Mouse (Mus musculus) ES-E14 (cell line): ENCODE measurements around the gene Ppox. TPM values are rescaled to one million over a fixed set of nuclear protein-coding genes. Genes with fewer than 3 reads are reported as not detected.

Source experiments
- DNase-seq: peaks from one replicate; pipeline ENCODE4 v3.0.0-alpha.2; 2013; ENCODE audit warnings: low read depth, low spot score
- H3K27ac ChIP-seq: 2 replicates; pipeline ENCODE4 v1.5.1; 2012; ENCODE audit warnings: low read depth, mild to moderate bottlenecking, low read length, moderate library complexity, mixed read lengths; ENCODE audit not compliant: poor library complexity, insufficient read depth, severe bottlenecking
- H3K36me3 ChIP-seq: 2 replicates; pipeline ENCODE4 v1.6.1; 2012; ENCODE audit warnings: mild to moderate bottlenecking, low read length, moderate library complexity, mixed read lengths; ENCODE audit not compliant: control insufficient read depth, poor library complexity, insufficient read depth, severe bottlenecking
- H3K4me1 ChIP-seq, 2 experiments: fragments of 150-350 bp in 1 of 2; sonication (generic) in 1 of 2; 2 replicates each; pipeline ENCODE4 v1.6.1; 2012; ENCODE audit warnings: low read length in 2 of 2, mild to moderate bottlenecking in 1 of 2, mixed read lengths in 1 of 2; ENCODE audit not compliant: control insufficient read depth in 2 of 2, insufficient read depth in 2 of 2, poor library complexity in 1 of 2
- H3K4me3 ChIP-seq, 2 experiments: fragments of 150-350 bp in 1 of 2; sonication (generic) in 1 of 2; 2 replicates each; pipeline ENCODE4 v1.5.1; 2012; ENCODE audit warnings: low read length in 2 of 2, low read depth in 1 of 2, mild to moderate bottlenecking in 1 of 2, mixed read lengths in 1 of 2; ENCODE audit not compliant: insufficient read depth in 1 of 2, poor library complexity in 1 of 2, severe bottlenecking in 1 of 2
- H3K9ac ChIP-seq: 2 replicates; pipeline ENCODE4 v1.6.1; 2012; ENCODE audit warnings: low read depth, mild to moderate bottlenecking, low read length, mixed read lengths; ENCODE audit not compliant: poor library complexity, insufficient read depth, severe bottlenecking
- H3K9me3 ChIP-seq: fragments of 150-350 bp; sonication (generic); 2 replicates; pipeline ENCODE4 v1.6.1; 2012; ENCODE audit warnings: low read depth, mild to moderate bottlenecking, low read length; ENCODE audit not compliant: control insufficient read depth, insufficient read depth
- CHD2 ChIP-seq: IDR thresholded peaks from 2 replicates; pipeline ENCODE4 v1.6.1; 2014; ENCODE audit warnings: mild to moderate bottlenecking, low read depth, low read length, inconsistent platforms
- HCFC1 ChIP-seq: IDR thresholded peaks from 2 replicates; pipeline ENCODE4 v1.6.1; 2012; ENCODE audit warnings: low read length, inconsistent platforms, borderline replicate concordance; ENCODE audit not compliant: insufficient read depth
- MAFK ChIP-seq: IDR thresholded peaks from 2 replicates; pipeline ENCODE4 v1.6.1; 2014; ENCODE audit warnings: mild to moderate bottlenecking, low read depth, low read length, inconsistent platforms; ENCODE audit not compliant: insufficient read depth
- ZC3H11A ChIP-seq: IDR thresholded peaks from 2 replicates; pipeline ENCODE4 v1.6.1; 2012; ENCODE audit warnings: low read depth, mild to moderate bottlenecking, inconsistent platforms, low read length, borderline replicate concordance
- ZNF384 ChIP-seq: IDR thresholded peaks from 2 replicates; pipeline ENCODE4 v1.6.1; 2012; ENCODE audit warnings: low read depth, low read length, inconsistent platforms
- in situ Hi-C, 2 experiments: fragments of 600-800 bp; cut with MboI; formaldehyde crosslinking; loops; one replicate each; pipeline ENCODE4 v1.15.1; 2025; ENCODE audit warnings: low sequenced_read_pairs in 2 of 2, inconsistent platforms in 1 of 2; ENCODE audit not compliant: unreplicated experiment in 2 of 2
- total RNA-seq: library from RNA; depleted of rRNA; stranded (reverse); fragments of 300-350 nt; gene quantifications from 2 replicates; pipeline ENCODE4 v1.2.3, GENCODE M21; 2012

The Ppox gene
- total RNA-seq, 1 experiment: 15.5 TPM

DNA sequence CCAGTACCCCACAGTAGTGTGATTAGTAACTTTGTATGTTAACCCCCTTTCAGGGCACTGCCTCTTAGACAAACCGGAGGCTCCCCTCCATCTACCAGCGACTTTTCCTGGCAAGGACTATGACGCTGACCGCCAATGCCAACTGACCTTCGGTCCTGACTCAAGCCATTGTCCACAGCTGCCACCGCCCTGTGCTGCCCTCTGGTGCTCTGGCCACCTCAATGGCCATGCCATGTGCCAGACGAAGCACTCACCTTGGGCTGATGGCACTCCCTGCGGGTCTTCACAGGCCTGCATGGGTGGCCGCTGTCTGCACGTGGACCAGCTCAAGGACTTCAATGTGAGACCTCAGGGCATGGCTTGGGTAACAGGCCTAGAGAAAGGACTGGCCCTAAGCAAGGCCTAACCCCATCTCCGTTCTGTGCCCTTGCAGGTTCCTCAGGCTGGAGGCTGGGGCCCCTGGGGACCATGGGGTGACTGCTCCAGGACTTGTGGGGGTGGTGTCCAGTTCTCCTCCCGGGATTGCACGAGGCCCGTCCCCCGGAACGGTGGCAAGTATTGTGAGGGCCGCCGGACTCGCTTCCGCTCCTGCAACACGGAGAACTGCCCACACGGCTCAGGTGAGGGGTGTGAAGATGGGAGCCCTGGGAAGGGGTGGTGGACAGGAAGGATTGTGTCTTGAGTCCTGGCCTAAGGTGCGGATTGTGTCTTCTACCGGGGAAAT lies 24.7 kb downstream of the Ppox start:
- no peaks in the 10 kb centered on the region for H3K36me3 ChIP-seq
- peak overlapping the region; percentile 12 to 20; a peak in 2 of 4 replicates for H3K4me3 ChIP-seq
- H3K27ac ChIP-seq: no peak overlapping the region
- TF ChIP-seq CHD2 (no peak), ZC3H11A (no peak), ZNF384 (no peak), HCFC1 (no peak), MAFK (no peak)
- DNase-seq: no peak
- no peak overlapping the region for H3K9ac ChIP-seq
- H3K9me3 ChIP-seq: no peaks in the 10 kb centered on the region
- peaks cover 0 to 8% of the 10 kb centered on the region in 2 experiments; a peak in 2 of 4 replicates for H3K4me1 ChIP-seq
- in situ Hi-C loops: no loop called here

DNA sequence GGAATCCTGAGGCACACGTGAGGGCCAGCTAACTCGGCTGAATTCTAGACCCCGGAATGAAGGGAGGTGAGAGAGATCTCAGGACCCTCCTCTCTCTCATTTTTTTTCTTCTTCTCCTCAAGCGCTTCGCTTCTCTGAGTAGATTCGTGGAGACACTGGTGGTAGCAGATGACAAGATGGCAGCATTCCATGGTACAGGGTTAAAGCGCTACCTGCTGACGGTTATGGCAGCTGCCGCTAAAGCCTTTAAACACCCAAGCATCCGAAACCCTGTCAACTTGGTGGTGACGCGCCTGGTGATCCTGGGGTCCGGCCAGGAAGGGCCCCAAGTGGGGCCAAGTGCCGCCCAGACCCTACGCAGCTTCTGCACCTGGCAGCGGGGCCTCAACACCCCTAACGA lies 28.6 kb downstream of the Ppox start:
- peak overlapping the region; percentile 47 to 61; a peak in 3 of 4 replicates for H3K4me3 ChIP-seq
- H3K27ac ChIP-seq: no peak overlapping the region
- in situ Hi-C loops: no loop called here
- H3K9me3 ChIP-seq: no peaks in the 10 kb centered on the region
- H3K4me1 ChIP-seq: peaks cover 2 to 26% of the 10 kb centered on the region in 2 experiments; a peak in 3 of 4 replicates
- no peak for DNase-seq
- TF ChIP-seq MAFK (no peak), CHD2 (no peak), ZNF384 (no peak), ZC3H11A (no peak), HCFC1 (no peak)
- no peaks in the 10 kb centered on the region for H3K36me3 ChIP-seq
- peak overlapping the region; percentile 40; the same call in 1 of the 2 replicates for H3K9ac ChIP-seq

- no peaks in the 10 kb centered on the region for H3K9me3 ChIP-seq
- TF ChIP-seq MAFK (no peak), ZNF384 (no peak), CHD2 (no peak), HCFC1 (no peak), ZC3H11A (no peak)
- no peak overlapping the region for H3K27ac ChIP-seq
- no peaks in the 10 kb centered on the region for H3K36me3 ChIP-seq
- peaks cover 2 to 26% of the 10 kb centered on the region in 2 experiments; a peak in 3 of 4 replicates for H3K4me1 ChIP-seq
- peak overlapping the region; percentile 47 to 61 for H3K4me3 ChIP-seq
- in situ Hi-C loops: no loop called here
- H3K9ac ChIP-seq: peak overlapping the region; percentile 42; the same call in 1 of the 2 replicates
- DNase-seq: no peak
Observed at GRCm38 (mm10) chr1:171251594-171252324, 29.2 kb downstream of the Ppox start.

DNA sequence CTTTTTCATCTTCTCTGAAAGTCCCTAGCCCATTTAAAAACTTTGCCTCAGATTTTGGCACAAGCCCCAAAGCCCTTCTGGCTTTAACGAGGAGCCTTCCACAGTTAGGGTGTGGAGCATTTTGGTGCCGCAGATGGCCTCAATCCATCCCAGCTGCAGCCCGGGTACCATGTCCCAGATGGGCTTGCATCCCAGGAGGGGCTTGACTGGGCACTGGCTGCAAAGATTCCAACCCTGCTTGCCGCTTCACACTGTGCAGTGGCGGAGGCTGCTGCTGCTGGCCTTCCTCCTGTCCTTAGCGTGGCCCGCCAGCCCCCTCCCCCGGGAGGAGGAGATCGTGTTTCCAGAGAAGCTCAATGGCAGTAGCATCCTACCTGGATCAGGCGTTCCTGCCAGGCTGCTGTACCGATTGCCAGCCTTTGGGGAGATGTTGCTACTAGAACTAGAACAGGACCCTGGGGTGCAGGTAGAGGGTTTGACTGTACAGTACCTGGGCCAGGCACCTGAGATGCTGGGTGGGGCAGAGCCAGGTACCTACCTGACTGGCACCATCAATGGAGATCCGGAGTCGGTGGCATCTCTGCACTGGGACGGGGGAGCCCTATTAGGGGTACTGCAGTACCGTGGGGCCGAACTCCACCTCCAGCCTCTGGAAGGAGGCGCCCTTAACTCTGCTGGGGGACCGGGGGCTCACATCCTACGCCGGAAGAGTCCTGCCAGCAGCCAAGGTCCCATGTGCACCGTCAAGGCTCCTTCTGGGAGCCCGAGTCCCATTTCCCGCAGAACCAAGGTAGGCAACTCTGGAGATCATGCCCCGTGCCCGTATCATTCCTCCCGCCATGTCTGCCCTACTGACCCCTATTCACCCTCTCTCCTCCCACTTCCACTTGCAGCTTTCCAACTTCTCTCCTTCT lies 30.0 kb downstream of the Ppox start, which contains the start of gene Ndufs2:
Gene Ndufs2, minus strand, starts transcription at position 709 of the 914 bp plus-strand sequence.
- Histone ChIP-seq H3K9ac (peak within 1 kb of the TSS; percentile 42; the same call in 1 of the 2 replicates), H3K9me3 (no peaks in the 10 kb centered on the region), H3K4me1 (peaks cover 5 to 26% of the 10 kb centered on the region in 2 experiments; a peak in 3 of 4 replicates), H3K4me3 (peak within 1 kb of the TSS; percentile 47 to 61), H3K36me3 (no peaks in the 10 kb centered on the region), H3K27ac (no peak within 1 kb of the TSS)
- in situ Hi-C loops: no loop called here
- DNase-seq: no peak
- TF ChIP-seq ZNF384: no peak
- TF ChIP-seq HCFC1: no peak
- TF ChIP-seq MAFK: no peak
- TF ChIP-seq ZC3H11A: no peak
- no peak for TF ChIP-seq CHD2
